Mouse (Mus musculus) myocyte (in vitro differentiated cells): ENCODE measurements around the gene Gm37240.

ENCODE experiments used
- CEBPB ChIP-seq: IDR thresholded peaks from 2 replicates; pipeline ENCODE4 v1.6.1; 2011; ENCODE audit warnings: mild to moderate bottlenecking, moderate library complexity; ENCODE audit not compliant: poor library complexity, insufficient read depth, severe bottlenecking
- E2F4 ChIP-seq: IDR thresholded peaks from one replicate; pipeline ENCODE4 v1.6.1; 2011; ENCODE audit warnings: mild to moderate bottlenecking, control low read depth, moderate library complexity; ENCODE audit not compliant: insufficient read depth
- MAX ChIP-seq: IDR thresholded peaks from one replicate; pipeline ENCODE4 v1.6.1; 2011; ENCODE audit warnings: low read depth, mild to moderate bottlenecking, control low read depth
- MYOD1 ChIP-seq, 3 experiments: IDR thresholded peaks; one replicate each; pipeline ENCODE4 v1.6.1; 2011; ENCODE audit warnings: control low read depth in 2 of 3, low read depth in 2 of 3, mild to moderate bottlenecking in 2 of 3, moderate library complexity in 1 of 3; ENCODE audit not compliant: insufficient read length in 2 of 3, control insufficient read depth in 1 of 3
- MYOG ChIP-seq, 3 experiments: IDR thresholded peaks; one replicate each; pipeline ENCODE4 v1.6.1; 2011; ENCODE audit warnings: control low read depth in 2 of 3, low read depth in 2 of 3, mild to moderate bottlenecking in 2 of 3; ENCODE audit not compliant: insufficient read length in 2 of 3, control insufficient read depth in 1 of 3, insufficient read depth in 1 of 3
- POLR2A ChIP-seq: IDR thresholded peaks from one replicate; pipeline ENCODE4 v1.6.1; 2011; ENCODE audit warnings: low read depth, mild to moderate bottlenecking, control low read depth, moderate library complexity; ENCODE audit not compliant: insufficient read length
- TCF12 ChIP-seq: IDR thresholded peaks from one replicate; pipeline ENCODE4 v1.6.1; 2011; ENCODE audit warnings: mild to moderate bottlenecking, control low read depth; ENCODE audit not compliant: poor library complexity, insufficient read depth, severe bottlenecking
- TCF3 ChIP-seq: IDR thresholded peaks from one replicate; pipeline ENCODE4 v1.6.1; 2011; ENCODE audit warnings: low read depth, control low read depth; ENCODE audit not compliant: insufficient read length
- USF1 ChIP-seq: IDR thresholded peaks from one replicate; pipeline ENCODE4 v1.6.1; 2011; ENCODE audit warnings: low read depth, mild to moderate bottlenecking, control low read depth, moderate library complexity

GRCm38 (mm10) chr3:84744707-84745106 is 1142.6 kb downstream of the Gm37240 start:
- no peak for TF ChIP-seq CEBPB
- no peak for TF ChIP-seq MAX
- TF ChIP-seq E2F4, result no peak
- no peak for TF ChIP-seq POLR2A
- TF ChIP-seq TCF3, result no peak
- no peak for TF ChIP-seq USF1
- no peak for TF ChIP-seq MYOD1 (IDR thresholded peaks at IDR 0.05; ENCODE audit: control insufficient read depth in 1 of 3, insufficient read length in 2 of 3, low read depth in 2 of 3)
- no peak for TF ChIP-seq MYOG (IDR thresholded peaks at IDR 0.05; ENCODE audit: control insufficient read depth in 1 of 3, insufficient read depth in 1 of 3, insufficient read length in 2 of 3, low read depth in 2 of 3)
- no peak for TF ChIP-seq TCF12
